ENCODE assay signal across 13 mouse cellular contexts in the genomic region with DNA sequence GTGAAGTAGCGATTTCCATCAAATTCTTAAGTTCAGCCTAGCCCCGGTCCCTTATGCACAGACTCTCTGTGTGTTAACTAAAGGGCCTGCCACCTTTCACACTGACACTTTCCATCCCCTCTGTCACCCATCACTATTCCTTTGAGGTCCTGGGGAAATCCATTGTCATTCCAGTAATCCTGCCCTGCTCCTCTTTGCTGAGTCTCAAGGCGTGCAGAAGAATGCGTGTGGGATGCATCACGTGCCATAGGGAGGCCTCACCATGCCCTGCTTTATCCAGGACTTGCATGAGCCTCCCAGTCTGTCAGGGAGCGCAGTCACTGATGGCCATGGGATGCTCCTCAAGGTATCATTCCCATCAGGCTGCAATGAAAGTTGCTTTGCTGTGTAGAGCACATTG.
A peak's percentile ranks its signal among the peaks of the same experiment; 100 is the strongest.
DNase-seq lines count a peak whose midpoint lies in the region; ATAC-seq and TF ChIP-seq lines count a peak whose summit lies in the region.
"Had no signal": no experiment of that assay in that cellular context is flagged by ENCODE, and none has a peak within 500 bp of the region (broad histone marks: within the 10 kb centered on the region; RNA-seq: fewer than 3 reads in every experiment).

No protein-coding gene starts in this region.

- no peak overlapping the region for H3K4me3 ChIP-seq in forebrain, embryonic 10.5 days
- no peak overlapping the region for H3K4me3 ChIP-seq in forebrain, postnatal 0 days (ENCODE audit: low read depth, low read length)
- H3K4me3 ChIP-seq in hindbrain, embryonic 11.5 days (ENCODE audit: low read depth, low read length) = no peak overlapping the region
- no peak overlapping the region for H3K4me3 ChIP-seq in hindbrain, postnatal 0 days (ENCODE audit: low read length)
- no peak overlapping the region for H3K4me3 ChIP-seq in midbrain, embryonic 11.5 days (ENCODE audit: low read depth, low read length)
- H3K4me3 ChIP-seq: kidney, embryonic 15.5 days; left cerebral cortex, adult 2 months; limb, embryonic 13.5 days; liver, embryonic 15.5 days had no signal

- no peak for ATAC-seq in forebrain, postnatal 0 days
- no peak for ATAC-seq in hindbrain, embryonic 11.5 days (ENCODE audit: low FRiP score)
- ATAC-seq in hindbrain, postnatal 0 days = no peak
- peak; percentile 81 for ATAC-seq in midbrain, embryonic 11.5 days (ENCODE audit: low FRiP score)
- ATAC-seq in cerebellum, adult (ENCODE audit: insufficient number of reproducible peaks, low FRiP score, low TSS enrichment) = no peak

- WGBS in forebrain, embryonic 10.5 days = 67% methylated on average over 6 of the region's 6 CpGs
- 54% methylated on average over 6 of the region's 6 CpGs for WGBS in forebrain, postnatal 0 days
- WGBS in hindbrain, embryonic 11.5 days = 50% methylated on average over 6 of the region's 6 CpGs
- WGBS in hindbrain, postnatal 0 days = 51% methylated on average over 6 of the region's 6 CpGs
- WGBS in midbrain, embryonic 11.5 days = 38% methylated on average over 6 of the region's 6 CpGs

- peaks cover 9% of the 10 kb centered on the region; the same call in 1 of the 2 replicates for H3K36me3 ChIP-seq in forebrain, embryonic 10.5 days (replicated peaks)
- no peaks in the 10 kb centered on the region for H3K36me3 ChIP-seq in forebrain, postnatal 0 days (ENCODE audit: insufficient read depth)
- no peaks in the 10 kb centered on the region for H3K36me3 ChIP-seq in hindbrain, embryonic 11.5 days (ENCODE audit: control insufficient read depth, insufficient read depth, low read length)
- no peaks in the 10 kb centered on the region for H3K36me3 ChIP-seq in hindbrain, postnatal 0 days (ENCODE audit: insufficient read depth, low read length)
- H3K36me3 ChIP-seq in midbrain, embryonic 11.5 days (ENCODE audit: control insufficient read depth, insufficient read depth, low read length) = no peaks in the 10 kb centered on the region
- H3K36me3 ChIP-seq: kidney, embryonic 15.5 days; liver, embryonic 15.5 days had no signal

- no peak for DNase-seq in forebrain, embryonic 10.5 days (ENCODE audit: extremely low spot score, low spot score)
- DNase-seq in forebrain, postnatal 0 days = no peak
- no peak for DNase-seq in hindbrain, embryonic 11.5 days (ENCODE audit: low spot score)
- DNase-seq in hindbrain, postnatal 0 days (ENCODE audit: low spot score) = no peak
- DNase-seq in ES-CJ7 (ENCODE audit: low read depth, low spot score) = peak; percentile 37
- DNase-seq in midbrain, embryonic 11.5 days (ENCODE audit: low spot score, missing footprints) = no peak
- DNase-seq in c-Kit-positive CD71-positive TER-119-positive erythroid progenitor cells, embryonic 14.5 days (ENCODE audit: low spot score) = no peak
- DNase-seq: heart, postnatal 14 days had no signal

- H3K4me2 ChIP-seq in forebrain, postnatal 0 days (ENCODE audit: low read depth) = no peak overlapping the region
- H3K4me2 ChIP-seq in hindbrain, embryonic 11.5 days (replicated peaks; ENCODE audit: low read depth, low read length) = no peak overlapping the region
- H3K4me2 ChIP-seq in hindbrain, postnatal 0 days (ENCODE audit: low read depth, low read length) = no peak overlapping the region
- no peak overlapping the region for H3K4me2 ChIP-seq in midbrain, embryonic 11.5 days
- H3K4me2 ChIP-seq: kidney, embryonic 15.5 days; limb, embryonic 13.5 days; liver, embryonic 15.5 days had no signal

- no peaks in the 10 kb centered on the region for H3K9me3 ChIP-seq in forebrain, embryonic 10.5 days
- no peaks in the 10 kb centered on the region for H3K9me3 ChIP-seq in forebrain, postnatal 0 days (ENCODE audit: low read length)
- H3K9me3 ChIP-seq in hindbrain, embryonic 11.5 days (ENCODE audit: control insufficient read depth, low read length) = no peaks in the 10 kb centered on the region
- no peaks in the 10 kb centered on the region for H3K9me3 ChIP-seq in hindbrain, postnatal 0 days (ENCODE audit: low read length)
- H3K9me3 ChIP-seq in midbrain, embryonic 11.5 days (ENCODE audit: control insufficient read depth, low read length) = no peaks in the 10 kb centered on the region
- H3K9me3 ChIP-seq: kidney, embryonic 15.5 days; limb, embryonic 13.5 days; liver, embryonic 15.5 days had no signal

- no peaks in the 10 kb centered on the region for H3K27me3 ChIP-seq in forebrain, embryonic 10.5 days (ENCODE audit: poor library complexity, severe bottlenecking)
- no peaks in the 10 kb centered on the region for H3K27me3 ChIP-seq in forebrain, postnatal 0 days (ENCODE audit: insufficient read depth, low read length)
- no peaks in the 10 kb centered on the region for H3K27me3 ChIP-seq in hindbrain, embryonic 11.5 days (ENCODE audit: control insufficient read depth, insufficient read depth, low read length)
- no peaks in the 10 kb centered on the region for H3K27me3 ChIP-seq in hindbrain, postnatal 0 days (ENCODE audit: insufficient read depth, low read length)
- no peaks in the 10 kb centered on the region for H3K27me3 ChIP-seq in midbrain, embryonic 11.5 days (ENCODE audit: control insufficient read depth, insufficient read depth, low read length)
- H3K27me3 ChIP-seq: kidney, embryonic 15.5 days; limb, embryonic 13.5 days; liver, embryonic 15.5 days had no signal

- no peak for TF ChIP-seq CTCF in forebrain, postnatal 0 days (IDR thresholded peaks at IDR 0.05; ENCODE audit: low read depth)
- no peak for TF ChIP-seq CTCF in hindbrain, postnatal 0 days (IDR thresholded peaks at IDR 0.05; ENCODE audit: low read depth)

- peaks cover 86% of the 10 kb centered on the region for H3K4me1 ChIP-seq in forebrain, embryonic 10.5 days
- H3K4me1 ChIP-seq in forebrain, postnatal 0 days (ENCODE audit: insufficient read depth) = peaks cover 13% of the 10 kb centered on the region; the same call in 1 of the 2 replicates
- H3K4me1 ChIP-seq in hindbrain, embryonic 11.5 days (replicated peaks; ENCODE audit: control insufficient read depth, insufficient read depth, low read length) = peaks cover 19% of the 10 kb centered on the region
- peaks cover 22% of the 10 kb centered on the region for H3K4me1 ChIP-seq in hindbrain, postnatal 0 days (ENCODE audit: insufficient read depth, low read length)
- peaks cover 29% of the 10 kb centered on the region for H3K4me1 ChIP-seq in midbrain, embryonic 11.5 days (ENCODE audit: control insufficient read depth, insufficient read depth, low read length)

- peak overlapping the region; percentile 75 for H3K27ac ChIP-seq in forebrain, embryonic 10.5 days
- H3K27ac ChIP-seq in forebrain, postnatal 0 days (ENCODE audit: low read depth, low read length) = no peak overlapping the region
- peak overlapping the region; percentile 2; the same call in 1 of the 2 replicates for H3K27ac ChIP-seq in hindbrain, embryonic 11.5 days (ENCODE audit: low read depth, low read length)
- no peak overlapping the region for H3K27ac ChIP-seq in hindbrain, postnatal 0 days
- H3K27ac ChIP-seq in midbrain, embryonic 11.5 days (ENCODE audit: low read depth, low read length) = peak overlapping the region; percentile 28; the same call in 1 of the 2 replicates
- H3K27ac ChIP-seq: left cerebral cortex, adult 2 months; limb, embryonic 13.5 days; liver, embryonic 15.5 days had no signal

- H3K9ac ChIP-seq in forebrain, postnatal 0 days = no peak overlapping the region
- H3K9ac ChIP-seq in hindbrain, embryonic 11.5 days (ENCODE audit: low read depth, low read length) = no peak overlapping the region
- no peak overlapping the region for H3K9ac ChIP-seq in hindbrain, postnatal 0 days (replicated peaks; ENCODE audit: low read length)
- H3K9ac ChIP-seq in midbrain, embryonic 11.5 days (ENCODE audit: low read length) = peak overlapping the region; percentile 9
- H3K9ac ChIP-seq: kidney, embryonic 15.5 days; limb, embryonic 13.5 days; liver, embryonic 15.5 days had no signal

Comparison
In these comparisons a context has a peak if more than half of its experiments do, and no peak if none do; other contexts are left out.
1. H3K27ac ChIP-seq: peak in forebrain, embryonic 10.5 days (single experiment), hindbrain, embryonic 11.5 days (single experiment) and midbrain, embryonic 11.5 days (single experiment); none in forebrain, postnatal 0 days (single experiment) and hindbrain, postnatal 0 days (single experiment).